Mouse (Mus musculus) layer of hippocampus, postnatal 10 days (tissue): Measurements from ENCODE around the gene Ccdc117. TPM values are rescaled to one million over a fixed set of nuclear protein-coding genes. Genes with fewer than 3 reads are reported as not detected.
"Not testable (repeated sequence)": the region's sequence is repeated elsewhere in the genome, so short reads cannot be mapped to it uniquely, and the experiment has no call there.

Experiments
- DNase-seq, 2 experiments: peaks; one replicate each; pipeline ENCODE4 v3.0.0; 2021; ENCODE audit warnings: low spot score in 2 of 2
- long read RNA-seq: library from polyadenylated mRNA; stranded (forward); transcript quantifications from one replicate; pipeline ENCODE4 v2.0.0, GENCODE M21; 2023
- total RNA-seq, 2 experiments: library from RNA; stranded (reverse); gene quantifications; 2 replicates each; pipeline ENCODE4 v1.2.3; 2021

Gene Ccdc117
- total RNA-seq, result 1 to 10 TPM; 9.3 to 9.9 TPM
- long read RNA-seq, transcript Ccdc117-201 (5 exons, 3,372 nt), result major isoform, 10 of 10 reads
- long read RNA-seq, partial matches to known transcripts, result 0 of 10 reads
- long read RNA-seq, other reads (novel, unspliced or antisense), result 0 of 10 reads

GRCm38 (mm10) chr11:5541799-5542481 lies at the start of gene Ccdc117:
Ccdc117 (minus strand) TSS chr11:5542187.
- DNase-seq, result peak; percentile 78 to 81

GRCm38 (mm10) chr11:5575046-5575445 lies 33.1 kb upstream of the Ccdc117 start:
- DNase-seq, result no peak

GRCm38 (mm10) chr11:5573821-5574220 lies 31.8 kb upstream of the Ccdc117 start:
- DNase-seq, result no peak

GRCm38 (mm10) chr11:5571856-5572255 lies 29.9 kb upstream of the Ccdc117 start:
- DNase-seq, result no peak

GRCm38 (mm10) chr11:5569474-5569873 lies 27.5 kb upstream of the Ccdc117 start, which contains the start of gene Ankrd36:
Ankrd36 (plus strand) TSS chr11:5569684.
- no peak for DNase-seq

GRCm38 (mm10) chr11:5568082-5568481 lies 26.1 kb upstream of the Ccdc117 start:
- no peak for DNase-seq

- no peak for DNase-seq
These were observed 25.7 kb upstream of the Ccdc117 start for GRCm38 (mm10) chr11:5567654-5568053.

GRCm38 (mm10) chr11:5566506-5566905 lies 24.5 kb upstream of the Ccdc117 start:
- no peak for DNase-seq

GRCm38 (mm10) chr11:5565596-5565995 lies 23.6 kb upstream of the Ccdc117 start:
- no peak for DNase-seq

GRCm38 (mm10) chr11:5563898-5564297 lies 21.9 kb upstream of the Ccdc117 start:
- DNase-seq, result no peak

GRCm38 (mm10) chr11:5562625-5563268 lies 20.8 kb upstream of the Ccdc117 start:
- DNase-seq, result peak in 1 of 2 experiments; percentile 13

- DNase-seq, result no peak
These were observed 18.3 kb upstream of the Ccdc117 start for GRCm38 (mm10) chr11:5560273-5560672.

GRCm38 (mm10) chr11:5551931-5552330 lies 9.9 kb upstream of the Ccdc117 start:
- no peak for DNase-seq

- no peak for DNase-seq
These were observed 9.4 kb upstream of the Ccdc117 start for GRCm38 (mm10) chr11:5551430-5551829.

GRCm38 (mm10) chr11:5546693-5547092 lies 4.7 kb upstream of the Ccdc117 start:
- no peak for DNase-seq

- no peak for DNase-seq
These were observed 3.5 kb upstream of the Ccdc117 start for GRCm38 (mm10) chr11:5545457-5545856.

GRCm38 (mm10) chr11:5544709-5545108 lies 2.7 kb upstream of the Ccdc117 start:
- DNase-seq, result not testable (repeated sequence)

GRCm38 (mm10) chr11:5543281-5543680 lies 1.3 kb upstream of the Ccdc117 start:
- DNase-seq, result no peak

- DNase-seq, result no peak
These were observed 647 bp upstream of the Ccdc117 start for GRCm38 (mm10) chr11:5542482-5543185.

- DNase-seq, result peak in 1 of 2 experiments; percentile 30
These were observed 673 bp downstream of the Ccdc117 start for GRCm38 (mm10) chr11:5541230-5541798.

- DNase-seq, result no peak
These were observed 1.7 kb downstream of the Ccdc117 start for GRCm38 (mm10) chr11:5540331-5540730.
